Mouse (Mus musculus) lung, embryonic 16.5 days (tissue): ENCODE measurements around the gene Rrp12. TPM values are rescaled to one million over a fixed set of nuclear protein-coding genes. Genes with fewer than 3 reads are reported as not detected.

ENCODE experiments used
- ATAC-seq: fragments of 200-750 bp; cut with Nextera tagmentation; 2 replicates; pipeline ENCODE4 v1.8.0; 2017; ENCODE audit warnings: low read depth, mild to moderate bottlenecking, moderate library complexity
- H3K27ac ChIP-seq: fragments of 300-500 bp; sonication (generic); 2 replicates; pipeline ENCODE4 v1.5.1; 2014; ENCODE audit warnings: mild to moderate bottlenecking, control low read depth, low read length
- H3K27me3 ChIP-seq: fragments of 300-500 bp; sonication (generic); 2 replicates; pipeline ENCODE4 v1.6.1; 2014; ENCODE audit warnings: low read depth, low read length, mixed read lengths; ENCODE audit not compliant: control insufficient read depth, insufficient read depth
- H3K36me3 ChIP-seq: fragments of 300-500 bp; sonication (generic); 2 replicates; pipeline ENCODE4 v1.6.1; 2014; ENCODE audit warnings: low read length; ENCODE audit not compliant: control insufficient read depth, insufficient read depth
- H3K4me1 ChIP-seq: fragments of 300-500 bp; sonication (generic); replicated peaks from 2 replicates; pipeline ENCODE4 v1.6.1; 2014; ENCODE audit warnings: low read length, mixed read lengths; ENCODE audit not compliant: control insufficient read depth, insufficient read depth
- H3K4me2 ChIP-seq: fragments of 300-500 bp; sonication (generic); 2 replicates; pipeline ENCODE4 v1.6.1; 2014; ENCODE audit warnings: low read depth, low read length, control low read depth
- H3K4me3 ChIP-seq: fragments of 300-500 bp; sonication (generic); 2 replicates; pipeline ENCODE4 v1.5.1; 2014; ENCODE audit warnings: mild to moderate bottlenecking, low read length, control low read depth
- H3K9ac ChIP-seq: fragments of 300-500 bp; sonication (generic); 2 replicates; pipeline ENCODE4 v1.6.1; 2014; ENCODE audit warnings: low read length, control low read depth
- H3K9me3 ChIP-seq: fragments of 300-500 bp; sonication (generic); 2 replicates; pipeline ENCODE4 v1.6.1; 2016; ENCODE audit warnings: low read length; ENCODE audit not compliant: control insufficient read depth
- WGBS: fragments of 180-500 bp; shearing (Covaris S2); extraction: QIAGEN DNeasy Blood & Tissue Kit; methylation state at CpG from one replicate; pipeline ENCODE4 v1.1.7; 2014; 5-methylcytosine and 5-hydroxymethylcytosine counted together
- polyA plus RNA-seq: library from polyadenylated mRNA; unstranded; fragments of >200 nt; fragmentation: Nextera tagmentation; extraction: Ambion mirVana; gene quantifications from 2 replicates; pipeline ENCODE4 v1.2.1, GENCODE M21; 2015

Rrp12 gene
- polyA plus RNA-seq, 1 experiment from 2014 or later, result 11.4 TPM

DNA sequence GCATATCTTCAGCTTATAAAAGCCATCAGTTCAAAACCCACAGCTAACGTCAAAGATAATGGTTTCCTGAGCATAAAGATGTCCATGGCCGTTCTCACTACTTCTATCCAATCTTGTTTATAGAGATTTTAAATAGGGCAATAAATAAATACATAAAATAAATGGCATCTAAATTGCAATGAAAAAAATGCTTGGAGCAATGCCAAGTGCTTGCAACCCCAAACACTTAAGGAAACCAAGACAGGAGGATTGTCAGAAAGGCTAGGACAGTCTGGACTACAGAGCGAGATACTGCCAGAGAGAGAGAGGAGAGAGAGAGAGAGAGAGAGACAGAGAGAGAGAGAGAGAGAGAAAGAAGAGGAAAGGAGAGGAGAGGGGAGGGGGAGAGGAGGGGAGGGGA is 69.4 kb downstream of the Rrp12 start:
- peaks cover under 1% of the 10 kb centered on the region; the same call in 1 of the 2 replicates for H3K27me3 ChIP-seq
- WGBS, result 58% methylated on average over 3 of the region's 3 CpGs
- no peaks in the 10 kb centered on the region for H3K36me3 ChIP-seq
- no peak for ATAC-seq
- peaks cover 7% of the 10 kb centered on the region for H3K4me1 ChIP-seq
- no peak overlapping the region for H3K4me3 ChIP-seq
- H3K4me2 ChIP-seq, result no peak overlapping the region
- H3K9ac ChIP-seq, result no peak overlapping the region
- no peaks in the 10 kb centered on the region for H3K9me3 ChIP-seq
- H3K27ac ChIP-seq, result no peak overlapping the region

DNA sequence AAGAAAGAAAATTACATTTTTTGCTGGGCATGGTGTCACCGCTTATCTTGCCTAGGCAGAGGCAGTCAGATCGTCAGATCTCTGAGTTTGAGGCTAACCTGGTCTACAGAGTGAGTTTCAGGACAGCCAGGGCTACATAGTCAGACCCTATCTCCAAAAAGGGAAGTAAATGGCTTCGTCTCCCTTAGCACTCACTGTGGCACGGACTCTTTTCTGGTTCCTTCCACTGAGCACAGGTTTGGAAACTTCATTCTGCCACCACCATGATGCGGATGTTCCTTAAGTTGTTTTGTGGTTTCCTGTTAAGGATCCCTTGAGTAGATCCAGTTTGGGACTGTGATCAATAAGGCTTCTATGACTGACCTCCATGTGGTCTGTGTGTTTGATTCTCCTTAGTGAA is 71.0 kb downstream of the Rrp12 start:
- no peak overlapping the region for H3K4me3 ChIP-seq
- H3K4me1 ChIP-seq, result peaks cover 2% of the 10 kb centered on the region; the same call in 1 of the 2 replicates
- no peaks in the 10 kb centered on the region for H3K9me3 ChIP-seq
- H3K36me3 ChIP-seq, result no peaks in the 10 kb centered on the region
- no peak overlapping the region for H3K9ac ChIP-seq
- H3K4me2 ChIP-seq, result no peak overlapping the region
- 74% methylated on average over 5 of the region's 5 CpGs for WGBS
- H3K27ac ChIP-seq, result no peak overlapping the region
- no peaks in the 10 kb centered on the region for H3K27me3 ChIP-seq
- ATAC-seq, result no peak

DNA sequence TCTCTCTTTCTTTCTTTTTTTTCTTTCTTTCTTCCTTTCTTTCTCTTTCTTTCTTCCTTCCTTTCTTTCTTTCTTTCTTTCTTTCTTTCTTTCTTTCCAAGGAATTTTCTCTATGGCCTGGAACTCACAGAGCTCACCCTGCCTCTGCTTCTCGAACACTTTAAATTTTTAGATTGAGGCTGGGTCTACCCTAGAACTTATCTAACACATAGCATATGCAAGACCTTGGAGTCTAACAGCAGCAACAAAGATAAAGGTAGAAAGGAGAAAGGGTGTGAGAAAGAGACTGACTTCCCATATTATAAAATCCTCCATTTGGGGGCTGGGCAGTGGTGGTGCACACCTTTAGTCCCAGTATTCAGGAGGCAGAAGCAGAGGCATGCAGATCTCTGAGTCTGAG is 73.4 kb downstream of the Rrp12 start:
- Histone ChIP-seq H3K27me3 (no peaks in the 10 kb centered on the region), H3K9ac (no peak overlapping the region), H3K4me1 (no peaks in the 10 kb centered on the region; the same call in 1 of the 2 replicates), H3K36me3 (no peaks in the 10 kb centered on the region), H3K4me2 (no peak overlapping the region), H3K4me3 (no peak overlapping the region), H3K27ac (no peak overlapping the region), H3K9me3 (no peaks in the 10 kb centered on the region)
- WGBS, result 84% methylated on average over 1 of the region's 1 CpGs
- no peak for ATAC-seq

DNA sequence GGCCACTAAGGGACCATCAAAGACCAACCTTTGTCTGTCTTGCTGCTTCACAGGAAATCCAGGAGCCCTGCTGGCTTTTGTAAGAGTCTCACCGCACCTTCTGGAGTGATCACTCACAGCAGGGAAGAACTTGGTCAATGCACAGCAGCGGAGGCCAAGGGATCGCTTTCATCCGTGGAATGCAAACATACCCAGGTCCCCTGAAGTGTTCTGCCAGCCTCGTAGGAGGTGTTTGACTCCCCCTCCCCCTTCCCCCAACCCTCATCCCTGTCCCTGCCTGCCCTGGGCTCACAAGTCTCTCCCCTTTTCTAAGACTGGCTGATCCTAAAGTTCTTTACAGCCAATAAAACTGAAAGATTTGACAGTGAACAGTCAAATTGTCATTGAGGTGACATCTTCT is 74.5 kb downstream of the Rrp12 start:
- no peaks in the 10 kb centered on the region for H3K27me3 ChIP-seq
- H3K9me3 ChIP-seq, result no peaks in the 10 kb centered on the region
- peak overlapping the region; percentile 28; the same call in 1 of the 2 replicates for H3K4me2 ChIP-seq
- peak overlapping the region; percentile 85 for H3K27ac ChIP-seq
- H3K9ac ChIP-seq, result no peak overlapping the region
- H3K4me1 ChIP-seq, result peaks cover 4% of the 10 kb centered on the region; the same call in 1 of the 2 replicates
- WGBS, result 5% methylated on average over 5 of the region's 5 CpGs
- H3K4me3 ChIP-seq, result no peak overlapping the region
- no peaks in the 10 kb centered on the region for H3K36me3 ChIP-seq
- ATAC-seq, result peak; percentile 74

DNA sequence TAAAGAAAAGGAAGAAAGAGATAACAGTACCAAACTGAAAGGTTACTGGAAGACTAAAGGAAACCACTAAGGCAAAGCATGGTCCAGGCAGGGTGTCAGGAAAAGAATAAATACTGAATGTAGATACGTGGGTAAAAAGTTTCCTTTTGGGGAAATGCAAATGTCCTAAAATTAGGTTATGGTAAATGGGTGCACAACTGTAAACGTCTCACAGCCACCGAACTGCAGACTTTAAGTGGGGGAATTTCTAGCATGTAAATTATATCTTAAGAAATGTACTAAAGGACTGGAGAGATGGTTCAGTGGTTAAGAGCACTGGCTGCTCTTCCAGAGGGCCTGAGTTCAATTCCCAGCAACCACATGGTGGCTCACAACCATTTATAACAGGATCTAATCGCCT is 77.2 kb downstream of the Rrp12 start:
- no peak overlapping the region for H3K27ac ChIP-seq
- H3K4me3 ChIP-seq, result no peak overlapping the region
- no peak for ATAC-seq
- 75% methylated on average over 4 of the region's 4 CpGs for WGBS
- H3K4me1 ChIP-seq, result peaks cover 4% of the 10 kb centered on the region; the same call in 1 of the 2 replicates
- H3K9ac ChIP-seq, result no peak overlapping the region
- no peak overlapping the region for H3K4me2 ChIP-seq
- 0 out of 2 replicates have a peak, but pooled peaks cover 2% of the 10 kb centered on the region for H3K9me3 ChIP-seq
- H3K36me3 ChIP-seq, result no peaks in the 10 kb centered on the region
- no peaks in the 10 kb centered on the region for H3K27me3 ChIP-seq

DNA sequence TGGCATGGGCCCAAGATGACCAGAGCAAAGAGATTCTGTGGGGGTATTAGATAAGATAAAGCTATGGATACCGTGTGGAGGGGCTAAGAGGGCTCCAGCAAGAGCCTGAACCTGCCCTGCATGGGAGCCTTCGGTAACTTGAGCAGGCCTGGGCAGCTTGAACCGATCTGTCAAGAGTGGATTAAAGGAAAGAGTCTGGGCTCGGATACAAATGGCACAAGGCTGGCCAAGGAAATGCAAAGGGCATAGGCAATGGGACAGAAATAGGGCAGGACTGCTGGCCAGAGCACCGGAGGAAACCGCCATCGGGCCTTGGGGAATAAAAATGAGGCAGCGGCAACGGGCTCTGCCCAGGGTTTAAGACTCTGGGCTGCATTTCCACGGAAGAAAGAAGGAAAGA is 78.6 kb downstream of the Rrp12 start:
- H3K27me3 ChIP-seq, result no peaks in the 10 kb centered on the region
- ATAC-seq, result peak; percentile 70
- H3K4me1 ChIP-seq, result peaks cover 4% of the 10 kb centered on the region; the same call in 1 of the 2 replicates
- H3K36me3 ChIP-seq, result no peaks in the 10 kb centered on the region
- H3K9me3 ChIP-seq, result 0 out of 2 replicates have a peak, but pooled peaks cover 2% of the 10 kb centered on the region
- H3K4me2 ChIP-seq, result peak overlapping the region; percentile 7; the same call in 1 of the 2 replicates
- 34% methylated on average over 10 of the region's 10 CpGs for WGBS
- H3K27ac ChIP-seq, result peak overlapping the region; percentile 85
- H3K4me3 ChIP-seq, result no peak overlapping the region
- no peak overlapping the region for H3K9ac ChIP-seq

DNA sequence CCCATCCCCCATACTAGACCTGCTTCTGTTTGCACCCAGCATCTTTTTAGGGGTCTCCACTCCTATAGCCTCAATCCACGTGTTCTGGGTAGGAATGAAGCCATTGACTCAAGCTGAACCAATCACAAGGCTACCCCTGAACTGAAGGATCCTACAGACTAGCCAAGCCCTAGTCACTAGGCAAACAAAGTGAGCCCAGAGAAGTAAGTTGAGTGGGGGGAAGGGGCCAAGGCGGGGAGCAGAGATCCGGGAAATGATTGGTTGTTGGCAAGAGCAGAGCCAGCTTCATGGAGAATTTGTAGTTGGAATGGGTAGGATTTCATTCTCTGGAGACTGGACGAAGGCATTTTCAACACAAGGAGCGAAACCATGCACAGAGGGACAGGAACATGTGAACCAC is 79.1 kb downstream of the Rrp12 start:
- Histone ChIP-seq H3K4me1 (peaks cover 4% of the 10 kb centered on the region; the same call in 1 of the 2 replicates), H3K9me3 (0 out of 2 replicates have a peak, but pooled peaks cover 2% of the 10 kb centered on the region), H3K27me3 (no peaks in the 10 kb centered on the region), H3K4me3 (no peak overlapping the region), H3K27ac (peak overlapping the region; percentile 85), H3K36me3 (no peaks in the 10 kb centered on the region), H3K4me2 (peak overlapping the region; percentile 7; the same call in 1 of the 2 replicates), H3K9ac (no peak overlapping the region)
- ATAC-seq, result peak; percentile 89
- 37% methylated on average over 5 of the region's 5 CpGs for WGBS

DNA sequence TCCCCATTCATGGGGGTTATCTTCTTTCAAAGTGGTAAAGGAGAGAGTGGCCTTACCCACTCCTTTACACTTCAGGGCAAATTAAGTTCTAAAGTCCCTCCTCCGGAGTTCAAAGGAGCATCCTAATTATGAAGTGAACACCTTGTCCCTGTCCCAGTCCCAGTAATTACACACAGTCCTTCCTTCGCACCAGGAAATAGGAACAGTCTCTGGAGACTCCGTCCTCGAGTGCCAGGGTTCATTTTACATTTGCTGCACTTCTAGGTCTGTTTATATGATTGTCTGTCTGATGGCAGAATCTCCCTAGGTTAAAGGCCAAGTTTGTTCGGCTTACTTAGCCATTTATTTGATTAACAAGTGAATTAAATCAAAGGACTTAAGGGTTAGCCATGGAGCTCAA is 79.6 kb downstream of the Rrp12 start:
- H3K27ac ChIP-seq, result peak overlapping the region; percentile 68
- H3K27me3 ChIP-seq, result no peaks in the 10 kb centered on the region
- peaks cover 4% of the 10 kb centered on the region; the same call in 1 of the 2 replicates for H3K4me1 ChIP-seq
- 43% methylated on average over 5 of the region's 5 CpGs for WGBS
- H3K4me2 ChIP-seq, result no peak overlapping the region
- H3K36me3 ChIP-seq, result no peaks in the 10 kb centered on the region
- H3K9me3 ChIP-seq, result 0 out of 2 replicates have a peak, but pooled peaks cover 2% of the 10 kb centered on the region
- no peak overlapping the region for H3K4me3 ChIP-seq
- H3K9ac ChIP-seq, result no peak overlapping the region
- ATAC-seq, result no peak

DNA sequence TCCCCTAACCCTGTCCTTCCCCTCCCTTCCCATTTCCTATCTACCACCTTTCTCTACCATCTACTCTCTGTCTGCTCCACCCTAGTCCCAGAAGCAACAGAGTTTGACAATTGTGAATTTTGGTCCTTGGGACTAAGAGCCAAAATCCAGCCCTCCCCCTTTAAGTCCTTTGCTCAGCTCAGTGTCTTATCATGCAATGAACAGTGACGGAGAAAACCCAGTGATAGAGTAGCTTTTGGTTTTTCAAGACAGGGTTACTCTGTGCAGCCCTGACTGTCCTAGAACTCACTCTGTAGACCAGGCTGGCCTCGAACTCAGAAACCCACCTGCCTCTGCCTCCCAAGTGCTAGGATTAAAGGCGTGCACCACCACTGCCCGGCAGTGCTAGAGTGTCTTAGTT is 82.6 kb downstream of the Rrp12 start:
- Histone ChIP-seq H3K36me3 (no peaks in the 10 kb centered on the region), H3K27ac (no peak overlapping the region)
- WGBS, result 84% methylated on average over 4 of the region's 4 CpGs

More for the DNA sequence above, 82.6 kb downstream of the Rrp12 start:
- H3K9ac ChIP-seq, result no peak overlapping the region
- no peak for ATAC-seq
- 0 out of 2 replicates have a peak, but pooled peaks cover 2% of the 10 kb centered on the region for H3K9me3 ChIP-seq
- no peak overlapping the region for H3K4me3 ChIP-seq
- H3K27me3 ChIP-seq, result no peaks in the 10 kb centered on the region
- no peak overlapping the region for H3K4me2 ChIP-seq
- H3K4me1 ChIP-seq, result peaks cover 4% of the 10 kb centered on the region; the same call in 1 of the 2 replicates
